Mouse (Mus musculus): ENCODE results near the gene Btbd17. TPM values are rescaled to one million over a fixed set of nuclear protein-coding genes. Genes with fewer than 3 reads are reported as not detected.
A peak's percentile ranks its signal among the peaks of the same experiment; 100 is the strongest.

The Btbd17 gene
- 0.14 and 0.20 TPM in 2 replicates for polyA plus RNA-seq (2015; fragmentation: Nextera tagmentation; extraction: Ambion mirVana)

DNA sequence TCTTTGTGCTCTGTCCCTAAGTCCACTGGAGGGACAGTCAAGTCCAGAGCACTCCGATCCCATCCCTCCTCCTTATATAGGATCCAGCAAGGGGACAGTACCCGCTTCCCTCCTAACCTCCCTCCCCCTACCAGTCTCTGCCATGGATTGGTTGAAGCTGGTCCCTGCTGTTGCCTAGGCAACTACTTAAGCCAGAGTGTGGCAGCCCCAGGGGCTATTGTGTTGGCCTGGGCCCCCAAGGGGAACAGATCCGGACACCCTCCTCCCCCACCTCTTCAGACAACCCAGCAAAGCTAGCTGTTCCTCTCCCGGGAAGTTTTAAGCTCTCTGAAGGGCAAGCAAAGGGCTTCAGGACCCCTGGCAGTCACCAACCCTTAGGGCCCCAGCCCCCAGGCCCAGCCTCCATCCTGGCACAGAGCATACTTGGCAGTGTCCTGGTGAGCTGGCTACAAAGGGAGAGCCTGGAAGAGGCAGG is at the start of gene Btbd17:
Gene Btbd17, minus strand, starts transcription at position 98 of the 475 bp plus-strand sequence.
- TF ChIP-seq CTCF (IDR thresholded peaks at IDR 0.05; ENCODE audit: low read depth): no peak
- peak within 1 kb of the TSS; percentile 24 for H3K4me3 ChIP-seq (ENCODE audit: low read depth, low read length)
- no peaks in the 10 kb centered on the region for H3K36me3 ChIP-seq (ENCODE audit: control insufficient read depth, insufficient read depth)
- H3K4me2 ChIP-seq (replicated peaks; ENCODE audit: low read depth): peak within 1 kb of the TSS; percentile 63
- no peaks in the 10 kb centered on the region for H3K9me3 ChIP-seq (ENCODE audit: control insufficient read depth)
- no peaks in the 10 kb centered on the region for H3K4me1 ChIP-seq (replicated peaks; ENCODE audit: control insufficient read depth, insufficient read depth, low read length)
- no peak for ATAC-seq
- H3K27me3 ChIP-seq (replicated peaks; ENCODE audit: control insufficient read depth, insufficient read depth, low read length): peaks cover 37% of the 10 kb centered on the region
- 17% methylated on average over 4 of the region's 4 CpGs for WGBS
- H3K27ac ChIP-seq (ENCODE audit: low read depth, low read length): no peak within 1 kb of the TSS
- no peak within 1 kb of the TSS for H3K9ac ChIP-seq (ENCODE audit: low read depth, low read length)

DNA sequence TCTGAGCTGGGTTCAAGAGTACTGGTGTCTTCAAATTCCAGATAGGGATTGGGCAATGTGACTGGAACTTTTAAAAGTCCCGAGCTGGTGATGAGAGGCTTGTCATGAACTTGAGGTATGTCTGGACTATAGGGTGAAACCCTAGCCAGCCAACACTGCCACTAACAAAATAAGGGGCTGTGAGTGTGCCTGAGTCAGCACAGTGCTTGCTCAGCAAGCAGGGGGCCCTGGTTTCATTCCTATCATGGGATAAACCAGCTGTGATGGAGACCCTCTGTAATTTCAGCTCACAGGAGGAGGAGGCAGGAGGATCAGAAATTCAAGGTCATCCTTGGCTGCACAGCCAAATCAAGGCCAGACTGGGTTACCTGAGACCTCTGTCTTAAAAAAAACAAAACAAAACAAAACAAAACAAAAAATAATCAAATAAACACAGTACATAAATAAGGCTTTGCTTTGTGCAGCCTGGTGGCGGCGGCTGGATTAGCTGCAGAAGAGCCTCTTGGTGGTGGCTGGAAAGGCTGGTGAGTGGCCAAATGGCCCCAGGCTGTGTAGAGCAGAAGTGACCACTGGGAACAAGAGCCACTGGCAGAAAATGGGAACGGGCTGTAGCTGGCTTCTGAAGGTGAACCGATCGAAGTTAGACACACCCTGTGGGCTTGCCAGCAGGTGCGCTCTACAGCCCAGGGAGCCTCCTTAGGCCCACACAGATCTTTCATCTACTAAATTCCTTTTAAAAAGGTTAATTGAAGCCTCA is 48.9 kb upstream of the Btbd17 start:
- no peak for TF ChIP-seq CTCF (IDR thresholded peaks at IDR 0.05; ENCODE audit: low read depth)
- Histone ChIP-seq H3K36me3 (ENCODE audit: control insufficient read depth, insufficient read depth) (no peaks in the 10 kb centered on the region), H3K9me3 (ENCODE audit: control insufficient read depth) (no peaks in the 10 kb centered on the region), H3K4me2 (replicated peaks; ENCODE audit: low read depth) (no peak overlapping the region), H3K9ac (ENCODE audit: low read depth, low read length) (no peak overlapping the region), H3K4me3 (ENCODE audit: low read depth, low read length) (no peak overlapping the region), H3K4me1 (replicated peaks; ENCODE audit: control insufficient read depth, insufficient read depth, low read length) (no peaks in the 10 kb centered on the region), H3K27ac (ENCODE audit: low read depth, low read length) (no peak overlapping the region), H3K27me3 (replicated peaks; ENCODE audit: control insufficient read depth, insufficient read depth, low read length) (0 out of 2 replicates have a peak, but pooled peaks cover 9% of the 10 kb centered on the region)
- ATAC-seq: no peak
- 66% methylated on average over 7 of the region's 7 CpGs for WGBS

DNA sequence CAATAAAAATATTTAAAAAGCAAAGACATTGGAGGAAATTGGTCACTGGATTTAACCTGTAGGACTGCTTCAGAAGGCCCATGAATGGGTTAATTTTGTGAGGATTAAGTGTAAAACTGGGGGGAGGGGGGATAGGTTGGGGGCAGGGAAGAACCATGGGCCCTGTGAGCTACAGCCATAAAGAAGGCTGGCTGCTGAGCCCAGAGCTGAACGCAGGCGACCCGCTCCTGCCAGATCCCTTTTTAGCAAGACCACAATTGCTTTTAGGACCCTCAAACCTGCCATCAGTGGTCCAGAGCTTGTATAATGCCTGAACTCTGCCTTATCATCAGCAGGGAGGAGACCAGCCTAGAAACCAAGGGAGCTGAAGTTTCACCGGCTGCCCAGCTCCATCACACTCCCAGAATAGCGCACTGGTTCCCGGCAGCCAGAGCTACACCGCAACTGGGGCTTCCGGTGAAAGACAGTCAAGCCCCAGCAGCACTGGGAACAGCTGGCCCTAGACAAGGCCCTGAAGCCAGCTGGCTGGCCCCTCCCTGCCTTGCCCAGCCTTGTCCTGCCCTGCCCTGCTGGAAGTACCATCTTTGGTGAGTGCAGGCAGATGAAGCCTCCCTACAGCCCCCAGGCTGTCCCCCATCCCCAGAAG is 48.2 kb upstream of the Btbd17 start:
- H3K4me1 ChIP-seq (replicated peaks; ENCODE audit: control insufficient read depth, insufficient read depth, low read length): no peaks in the 10 kb centered on the region
- no peak overlapping the region for H3K9ac ChIP-seq (ENCODE audit: low read depth, low read length)
- no peak overlapping the region for H3K4me2 ChIP-seq (replicated peaks; ENCODE audit: low read depth)
- no peaks in the 10 kb centered on the region for H3K36me3 ChIP-seq (ENCODE audit: control insufficient read depth, insufficient read depth)
- H3K4me3 ChIP-seq (ENCODE audit: low read depth, low read length): no peak overlapping the region
- no peak for TF ChIP-seq CTCF (IDR thresholded peaks at IDR 0.05; ENCODE audit: low read depth)
- WGBS: 22% methylated on average over 8 of the region's 8 CpGs
- H3K27ac ChIP-seq (ENCODE audit: low read depth, low read length): no peak overlapping the region
- ATAC-seq: no peak
- 0 out of 2 replicates have a peak, but pooled peaks cover 3% of the 10 kb centered on the region for H3K27me3 ChIP-seq (replicated peaks; ENCODE audit: control insufficient read depth, insufficient read depth, low read length)
- no peaks in the 10 kb centered on the region for H3K9me3 ChIP-seq (ENCODE audit: control insufficient read depth)

DNA sequence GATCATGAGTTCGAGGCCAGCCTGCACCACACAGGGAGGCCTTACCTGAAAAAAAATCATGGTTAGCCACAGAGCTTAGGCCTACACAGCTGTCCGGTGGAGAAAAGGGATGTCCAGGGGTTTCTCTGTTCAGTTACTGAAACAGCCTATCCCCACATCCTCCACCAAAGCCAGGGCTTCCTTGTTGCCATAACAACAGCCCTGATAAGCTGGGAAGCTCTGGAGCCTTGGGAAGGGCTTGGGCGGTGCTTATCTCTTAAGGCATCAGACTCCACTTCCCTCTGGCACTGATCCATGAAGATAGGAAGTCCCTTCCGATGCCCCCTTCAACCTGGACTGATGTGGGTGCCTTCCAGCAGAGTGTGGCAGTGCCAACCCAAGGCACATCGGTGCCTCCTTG is 37.4 kb upstream of the Btbd17 start:
- Histone ChIP-seq H3K4me2 (replicated peaks; ENCODE audit: low read depth) (no peak overlapping the region), H3K9ac (ENCODE audit: low read depth, low read length) (no peak overlapping the region), H3K9me3 (ENCODE audit: control insufficient read depth) (no peaks in the 10 kb centered on the region), H3K27ac (ENCODE audit: low read depth, low read length) (no peak overlapping the region), H3K27me3 (replicated peaks; ENCODE audit: control insufficient read depth, insufficient read depth, low read length) (no peaks in the 10 kb centered on the region), H3K36me3 (ENCODE audit: control insufficient read depth, insufficient read depth) (no peaks in the 10 kb centered on the region), H3K4me1 (replicated peaks; ENCODE audit: control insufficient read depth, insufficient read depth, low read length) (no peaks in the 10 kb centered on the region), H3K4me3 (ENCODE audit: low read depth, low read length) (no peak overlapping the region)
- no peak for TF ChIP-seq CTCF (IDR thresholded peaks at IDR 0.05; ENCODE audit: low read depth)
- WGBS: 42% methylated on average over 5 of the region's 5 CpGs
- ATAC-seq: no peak

DNA sequence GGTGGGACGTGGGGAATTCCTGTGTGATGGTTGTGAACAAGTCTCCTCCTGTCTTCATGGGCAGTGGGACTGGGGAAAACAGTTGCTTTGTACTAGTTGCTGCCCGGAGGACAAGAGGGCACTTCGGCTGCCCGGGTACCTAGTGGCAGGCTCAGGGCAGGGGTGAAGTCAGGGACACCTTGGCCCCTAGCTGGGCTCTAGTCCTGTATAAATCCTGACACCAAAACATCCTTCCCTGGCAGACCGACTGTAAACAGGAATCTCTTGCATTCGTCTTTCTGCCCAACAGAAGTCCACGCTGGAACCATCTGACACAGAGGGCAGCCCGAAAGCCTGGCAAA is 34.7 kb upstream of the Btbd17 start:
- H3K27me3 ChIP-seq (replicated peaks; ENCODE audit: control insufficient read depth, insufficient read depth, low read length): no peaks in the 10 kb centered on the region
- no peaks in the 10 kb centered on the region for H3K4me1 ChIP-seq (replicated peaks; ENCODE audit: control insufficient read depth, insufficient read depth, low read length)
- H3K4me2 ChIP-seq (replicated peaks; ENCODE audit: low read depth): peak overlapping the region; percentile 67
- H3K36me3 ChIP-seq (ENCODE audit: control insufficient read depth, insufficient read depth): no peaks in the 10 kb centered on the region
- no peak overlapping the region for H3K9ac ChIP-seq (ENCODE audit: low read depth, low read length)
- no peak overlapping the region for H3K27ac ChIP-seq (ENCODE audit: low read depth, low read length)
- H3K9me3 ChIP-seq (ENCODE audit: control insufficient read depth): no peaks in the 10 kb centered on the region
- no peak for TF ChIP-seq CTCF (IDR thresholded peaks at IDR 0.05; ENCODE audit: low read depth)
- WGBS: 31% methylated on average over 8 of the region's 8 CpGs
- H3K4me3 ChIP-seq (ENCODE audit: low read depth, low read length): 0 out of 2 replicates have a peak overlapping the region, but pooled peaks have one; percentile 29
- ATAC-seq: no peak
